Mouse (Mus musculus) MEL (cell line): ENCODE data around the gene Pcbp3. TPM values are rescaled to one million over a fixed set of nuclear protein-coding genes. Genes with fewer than 3 reads are reported as not detected.
A peak's percentile ranks its signal among the peaks of the same experiment; 100 is the strongest.

Experiments
- DNase-seq: peaks from one replicate; pipeline ENCODE4 v3.0.0; 2011; ENCODE audit warnings: low read depth, low spot score
- H3K27ac ChIP-seq: 2 replicates; pipeline ENCODE4 v1.5.1; 2012; ENCODE audit warnings: low read depth, mild to moderate bottlenecking, control low read depth, low read length, moderate library complexity; ENCODE audit not compliant: control insufficient read depth
- H3K27me3 ChIP-seq, 2 experiments: fragments of 150-350 bp in 1 of 2; sonication (generic) in 1 of 2; 2 replicates each; pipeline ENCODE4 v1.6.1; 2012; ENCODE audit warnings: low read length in 2 of 2, mild to moderate bottlenecking in 2 of 2, improper control_type of control experiment in 1 of 2, moderate library complexity in 1 of 2; ENCODE audit not compliant: insufficient read depth in 2 of 2, control insufficient read depth in 1 of 2
- H3K36me3 ChIP-seq, 2 experiments: 2 replicates each; pipeline ENCODE4 v1.6.1; 2012 to 2014; ENCODE audit warnings: low read length in 2 of 2, improper control_type of control experiment in 1 of 2, inconsistent platforms in 1 of 2, mild to moderate bottlenecking in 1 of 2; ENCODE audit not compliant: insufficient read depth in 2 of 2, control insufficient read depth in 1 of 2
- H3K4me1 ChIP-seq, 2 experiments: fragments of 150-350 bp in 1 of 2; sonication (generic) in 1 of 2; 2 replicates each; pipeline ENCODE4 v1.6.1; 2012; ENCODE audit warnings: low read length in 2 of 2, improper control_type of control experiment in 1 of 2, mild to moderate bottlenecking in 1 of 2; ENCODE audit not compliant: insufficient read depth in 2 of 2, control insufficient read depth in 1 of 2
- H3K4me3 ChIP-seq, 2 experiments: fragments of 150-350 bp in 1 of 2; sonication (generic) in 1 of 2; 2 replicates each; pipeline ENCODE4 v1.5.1; 2012; ENCODE audit warnings: low read depth in 2 of 2, low read length in 2 of 2, mild to moderate bottlenecking in 2 of 2, moderate library complexity in 2 of 2, control low read depth in 1 of 2, improper control_type of control experiment in 1 of 2; ENCODE audit not compliant: control insufficient read depth in 1 of 2, insufficient read depth in 1 of 2
- H3K79me2 ChIP-seq: 2 replicates; pipeline ENCODE4 v1.6.1; 2012; ENCODE audit warnings: mild to moderate bottlenecking, low read length, moderate library complexity; ENCODE audit not compliant: control insufficient read depth, poor library complexity, insufficient read depth
- H3K9ac ChIP-seq: 2 replicates; pipeline ENCODE4 v1.6.1; 2012; ENCODE audit warnings: low read depth, mild to moderate bottlenecking, control low read depth, low read length, moderate library complexity; ENCODE audit not compliant: control insufficient read depth, poor library complexity, severe bottlenecking
- H3K9me3 ChIP-seq: fragments of 150-350 bp; sonication (generic); replicated peaks from 2 replicates; pipeline ENCODE4 v1.6.1; 2012; ENCODE audit warnings: mild to moderate bottlenecking, low read length, improper control_type of control experiment, moderate library complexity; ENCODE audit not compliant: insufficient read depth
- CHD2 ChIP-seq: IDR thresholded peaks from 2 replicates; pipeline ENCODE4 v1.6.1; 2011; ENCODE audit warnings: low read length, improper control_type of control experiment
- CTCF ChIP-seq, 3 experiments: IDR thresholded peaks in 2 of 3; conservative IDR thresholded peaks in 1 of 3; 2 replicates each; pipeline ENCODE4 v1.5.1; 2011 to 2012; ENCODE audit warnings: low read length in 3 of 3, low read depth in 2 of 3, mild to moderate bottlenecking in 2 of 3, improper control_type of control experiment in 1 of 3, inconsistent platforms in 1 of 3, mixed read lengths in 1 of 3, moderate library complexity in 1 of 3; ENCODE audit not compliant: control insufficient read depth in 1 of 3, insufficient read depth in 1 of 3, poor library complexity in 1 of 3, severe bottlenecking in 1 of 3
- E2F4 ChIP-seq: IDR thresholded peaks from 2 replicates; pipeline ENCODE4 v1.6.1; 2011; ENCODE audit warnings: low read depth, low read length, improper control_type of control experiment, borderline replicate concordance
- EP300 ChIP-seq, 2 experiments: IDR thresholded peaks; 2 replicates each; pipeline ENCODE4 v1.6.1; 2011; ENCODE audit warnings: improper control_type of control experiment in 2 of 2, low read length in 2 of 2, low read depth in 1 of 2, mild to moderate bottlenecking in 1 of 2
- ETS1 ChIP-seq: IDR thresholded peaks from 2 replicates; pipeline ENCODE4 v1.6.1; 2012; ENCODE audit warnings: low read depth, mild to moderate bottlenecking, inconsistent platforms, low read length, improper control_type of control experiment, moderate library complexity
- GABPA ChIP-seq: IDR thresholded peaks from 2 replicates; pipeline ENCODE4 v1.6.1; 2012; ENCODE audit warnings: low read depth, mild to moderate bottlenecking, inconsistent platforms, low read length, improper control_type of control experiment, moderate library complexity
- KAT2A ChIP-seq: conservative IDR thresholded peaks from 2 replicates; pipeline ENCODE4 v1.6.1; 2012; ENCODE audit warnings: low read depth, low read length, improper control_type of control experiment, inconsistent platforms
- MAX ChIP-seq: IDR thresholded peaks from 2 replicates; pipeline ENCODE4 v1.6.1; 2011; ENCODE audit warnings: low read length, improper control_type of control experiment
- MAZ ChIP-seq: IDR thresholded peaks from 2 replicates; pipeline ENCODE4 v1.6.1; 2012; ENCODE audit warnings: low read depth, mild to moderate bottlenecking, inconsistent platforms, low read length, improper control_type of control experiment
- MEF2A ChIP-seq: IDR thresholded peaks from 2 replicates; pipeline ENCODE4 v1.6.1; 2014; ENCODE audit warnings: low read depth, mild to moderate bottlenecking, inconsistent platforms, low read length, improper control_type of control experiment; ENCODE audit not compliant: poor library complexity, insufficient replicate concordance, severe bottlenecking; ENCODE audit errors: extremely low read depth
- MYB ChIP-seq: IDR thresholded peaks from 2 replicates; pipeline ENCODE4 v1.6.1; 2011; ENCODE audit warnings: mild to moderate bottlenecking, low read depth, low read length, improper control_type of control experiment
- NRF1 ChIP-seq: IDR thresholded peaks from 2 replicates; pipeline ENCODE4 v1.6.1; 2014; ENCODE audit warnings: low read depth, mild to moderate bottlenecking, inconsistent platforms, low read length, improper control_type of control experiment, moderate library complexity; ENCODE audit not compliant: poor library complexity, insufficient read depth, severe bottlenecking
- POLR2A ChIP-seq, 2 experiments: IDR thresholded peaks; 2 replicates each; pipeline ENCODE4 v1.6.1; 2011 to 2012; ENCODE audit warnings: low read length in 2 of 2, mild to moderate bottlenecking in 2 of 2, control low read depth in 1 of 2, improper control_type of control experiment in 1 of 2, low read depth in 1 of 2, moderate library complexity in 1 of 2; ENCODE audit not compliant: control insufficient read depth in 1 of 2, insufficient read depth in 1 of 2, poor library complexity in 1 of 2
- POLR2AphosphoS5 ChIP-seq: IDR thresholded peaks from 2 replicates; pipeline ENCODE4 v1.6.1; 2012; ENCODE audit warnings: low read depth, borderline replicate concordance, mild to moderate bottlenecking, inconsistent platforms, low read length, moderate library complexity, mixed read lengths
- RAD21 ChIP-seq: IDR thresholded peaks from 2 replicates; pipeline ENCODE4 v1.6.1; 2011; ENCODE audit warnings: mild to moderate bottlenecking, low read depth, low read length, improper control_type of control experiment
- RCOR1 ChIP-seq: IDR thresholded peaks from 2 replicates; pipeline ENCODE4 v1.6.1; 2012; ENCODE audit warnings: low read depth, mild to moderate bottlenecking, inconsistent platforms, low read length, improper control_type of control experiment
- SIN3A ChIP-seq: IDR thresholded peaks from 2 replicates; pipeline ENCODE4 v1.6.1; 2012; ENCODE audit warnings: low read length, improper control_type of control experiment, inconsistent platforms
- SMC3 ChIP-seq: IDR thresholded peaks from 2 replicates; pipeline ENCODE4 v1.6.1; 2011; ENCODE audit warnings: low read depth, low read length, improper control_type of control experiment
- TAL1 ChIP-seq: IDR thresholded peaks from 2 replicates; pipeline ENCODE4 v1.6.1; 2012; ENCODE audit warnings: mild to moderate bottlenecking, inconsistent platforms, low read length, moderate library complexity, mixed read lengths
- TBP ChIP-seq: IDR thresholded peaks from 2 replicates; pipeline ENCODE4 v1.8.0; 2011; ENCODE audit warnings: low read depth, low read length, improper control_type of control experiment
- USF1 ChIP-seq: IDR thresholded peaks from 2 replicates; pipeline ENCODE4 v1.6.1; 2014; ENCODE audit warnings: low read depth, mild to moderate bottlenecking, inconsistent platforms, low read length, improper control_type of control experiment, moderate library complexity
- ZKSCAN1 ChIP-seq: IDR thresholded peaks from 2 replicates; pipeline ENCODE4 v1.6.1; 2012; ENCODE audit warnings: low read depth, mild to moderate bottlenecking, inconsistent platforms, low read length, improper control_type of control experiment, moderate library complexity
- ZMIZ1 ChIP-seq: IDR thresholded peaks from 2 replicates; pipeline ENCODE4 v1.6.1; 2012; ENCODE audit warnings: low read depth, mild to moderate bottlenecking, inconsistent platforms, low read length, improper control_type of control experiment, moderate library complexity
- polyA plus RNA-seq, 2 experiments: library from polyadenylated mRNA; stranded (reverse) in 1 of 2; unstranded in 1 of 2; fragments of >175 nt in 1 of 2; fragments of >200 nt in 1 of 2; gene quantifications; 2 replicates each; pipeline versions ENCODE4 v1.2.1 to v1.2.4; 2012; ENCODE audit warnings: low replicate concordance in 2 of 2, low read depth in 1 of 2; ENCODE audit not compliant: insufficient read length in 2 of 2, insufficient read depth in 1 of 2, missing spikeins in 1 of 2
- total RNA-seq: library from RNA; depleted of rRNA; stranded (reverse); fragments of 300-350 nt; gene quantifications from 2 replicates; pipeline ENCODE4 v1.2.3, GENCODE M21; 2012

Gene Pcbp3
- total and polyA plus RNA-seq, 3 experiments: 1.1 to 3.3 TPM; not detected in 1

DNA sequence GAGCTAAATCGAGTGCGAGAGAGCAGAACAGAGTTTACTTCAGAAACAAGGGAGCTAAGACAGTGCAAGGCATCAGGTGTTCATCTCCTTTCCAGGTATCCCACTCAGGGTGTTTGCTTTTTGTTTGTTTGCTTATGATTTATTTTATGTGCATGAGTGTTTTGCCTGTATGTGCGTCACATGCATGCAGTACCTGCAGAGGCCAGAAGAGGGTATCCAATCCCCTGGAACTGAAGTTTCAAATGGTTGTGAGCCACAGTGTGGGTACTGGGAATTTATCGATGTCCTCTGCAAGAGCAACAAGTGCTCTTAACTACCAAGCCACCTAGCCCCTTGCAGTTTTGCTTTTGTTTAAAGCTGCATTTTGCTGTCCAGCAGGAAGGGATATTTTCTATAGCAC is 132.8 kb downstream of the Pcbp3 start:
- H3K79me2 ChIP-seq: no peaks in the 10 kb centered on the region
- no peak overlapping the region for H3K4me3 ChIP-seq
- H3K4me1 ChIP-seq: no peaks in the 10 kb centered on the region
- no peaks in the 10 kb centered on the region for H3K36me3 ChIP-seq
- TF ChIP-seq MYB: no peak
- peak; percentile 20 for TF ChIP-seq RAD21
- no peak for TF ChIP-seq SIN3A
- peak; percentile 14; the same call in 1 of the 2 replicates for TF ChIP-seq SMC3
- TF ChIP-seq CTCF (IDR thresholded peaks at IDR 0.05 in 2 of 3, conservative IDR thresholded peaks at IDR 0.05 in 1 of 3; ENCODE audit: control insufficient read depth in 1 of 3, insufficient read depth in 1 of 3, low read depth in 2 of 3, low read length in 3 of 3, poor library complexity in 1 of 3, severe bottlenecking in 1 of 3): peak in 2 of 3 experiments; percentile 34 to 39; a peak in 4 of 6 replicates
- H3K9me3 ChIP-seq: no peaks in the 10 kb centered on the region
- DNase-seq: peak; percentile 12
- no peaks in the 10 kb centered on the region for H3K27me3 ChIP-seq
- H3K27ac ChIP-seq: no peak overlapping the region
- no peak overlapping the region for H3K9ac ChIP-seq

DNA sequence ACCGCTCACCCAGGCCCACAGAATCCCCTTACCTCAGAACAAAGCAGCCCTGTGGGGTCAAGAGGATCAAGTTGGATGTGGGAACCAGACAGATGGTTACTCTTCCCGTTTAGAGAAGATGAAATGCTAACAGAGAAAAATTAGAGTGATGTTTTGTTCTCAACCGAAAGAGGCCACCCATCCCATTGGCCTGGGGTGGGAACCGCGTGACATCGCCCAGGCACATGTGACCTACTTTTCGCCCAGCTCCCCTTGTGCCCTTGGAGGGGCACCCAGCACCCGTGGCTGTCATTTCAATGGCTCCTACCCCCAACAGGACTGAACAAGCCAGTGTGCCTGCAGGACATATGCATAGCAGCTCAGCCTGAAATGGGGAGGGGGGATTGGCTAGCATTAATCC is 139.0 kb downstream of the Pcbp3 start:
- Histone ChIP-seq H3K9ac (no peak overlapping the region), H3K4me1 (no peaks in the 10 kb centered on the region)
- no peak for DNase-seq
- TF ChIP-seq ETS1 (no peak), TBP (no peak), RCOR1 (no peak), RAD21 (no peak), MAX (no peak), POLR2A (IDR thresholded peaks at IDR 0.05; ENCODE audit: control insufficient read depth in 1 of 2, insufficient read depth in 1 of 2, low read depth in 1 of 2, low read length in 2 of 2, poor library complexity in 1 of 2) (no peak), ZMIZ1 (no peak), POLR2AphosphoS5 (no peak), MAZ (no peak), TAL1 (no peak), MEF2A (no peak)
- TF ChIP-seq, all 39 proteins: peak for 0
- H3K4me3 ChIP-seq: no peak overlapping the region
- H3K36me3 ChIP-seq: no peaks in the 10 kb centered on the region
- no peaks in the 10 kb centered on the region for H3K79me2 ChIP-seq
- H3K9me3 ChIP-seq: no peaks in the 10 kb centered on the region
- H3K27me3 ChIP-seq: no peaks in the 10 kb centered on the region
- H3K27ac ChIP-seq: no peak overlapping the region

DNA sequence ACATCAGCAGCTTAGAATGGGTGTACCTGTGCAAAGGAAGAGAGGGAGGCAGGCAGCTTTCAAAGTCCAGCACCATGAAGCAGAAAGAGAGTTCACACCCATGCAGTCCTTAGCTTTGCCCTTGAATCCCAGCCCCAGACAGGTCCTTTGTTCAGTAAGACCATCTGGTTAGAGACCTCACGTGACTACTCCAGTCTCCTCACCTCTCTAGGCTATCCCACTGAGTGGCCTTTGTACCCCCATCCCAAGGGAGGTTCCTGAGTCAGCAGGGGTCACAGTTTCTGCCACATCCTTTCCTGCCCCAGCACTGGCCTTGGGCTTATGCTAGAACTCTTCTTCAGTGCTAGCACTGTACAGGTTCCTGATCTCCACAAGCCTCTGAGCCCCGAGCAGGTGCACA is 142.4 kb downstream of the Pcbp3 start:
- H3K79me2 ChIP-seq: no peaks in the 10 kb centered on the region
- H3K9ac ChIP-seq: no peak overlapping the region
- no peak overlapping the region for H3K27ac ChIP-seq
- TF ChIP-seq CHD2 (no peak), RCOR1 (no peak), MAZ (no peak), KAT2A (no peak), ZKSCAN1 (no peak), ETS1 (no peak), SIN3A (no peak), USF1 (no peak), RAD21 (no peak), E2F4 (no peak), NRF1 (no peak), EP300 (IDR thresholded peaks at IDR 0.05; ENCODE audit: low read depth in 1 of 2, low read length in 2 of 2) (no peak), GABPA (no peak)
- no peak for DNase-seq
- no peaks in the 10 kb centered on the region for H3K9me3 ChIP-seq
- H3K4me3 ChIP-seq: no peak overlapping the region
- H3K36me3 ChIP-seq: no peaks in the 10 kb centered on the region
- no peaks in the 10 kb centered on the region for H3K4me1 ChIP-seq
- H3K27me3 ChIP-seq: no peaks in the 10 kb centered on the region
